Mouse (Mus musculus): Measurements from ENCODE around the gene Zmym5.

DNA sequence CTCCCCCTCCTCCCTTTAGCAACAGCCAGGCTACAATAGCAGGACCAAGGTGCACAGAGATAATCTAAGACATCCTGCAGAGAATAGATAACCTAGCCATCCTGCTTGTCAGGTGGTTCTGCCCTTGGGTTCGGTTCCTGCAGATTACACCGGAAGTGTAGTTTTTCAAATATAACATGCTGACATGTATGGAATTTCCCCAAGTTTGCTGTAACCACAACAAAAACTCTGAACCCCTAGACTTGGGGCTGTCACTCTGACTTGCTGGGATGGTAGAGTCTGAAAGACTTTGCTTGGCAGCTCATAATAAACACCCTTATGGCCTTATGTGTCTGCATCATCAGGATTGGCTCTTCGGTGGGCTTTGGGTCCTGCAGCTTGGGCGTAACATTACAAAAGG, 5.0 kb upstream of the Zmym5 start:
- TF ChIP-seq CTCF (IDR thresholded peaks at IDR 0.05; ENCODE audit: low read depth), result no peak
- no peak for TF ChIP-seq EP300 (IDR thresholded peaks at IDR 0.05; ENCODE audit: low read depth)

Measured in liver, embryonic 14.5 days (tissue).